Mouse (Mus musculus): ENCODE results near the gene Ccdc114. TPM values are rescaled to one million over a fixed set of nuclear protein-coding genes. Genes with fewer than 3 reads are reported as not detected.
"Not testable (repeated sequence)": the region's sequence is repeated elsewhere in the genome, so short reads cannot be mapped to it uniquely, and the experiment has no call there.

Gene Ccdc114
- total RNA-seq, 2 experiments from 2014 or later = 3.0 TPM

- no peak for DNase-seq
Observed at GRCm38 (mm10) chr7:45919083-45919671, 4.7 kb upstream of the Ccdc114 start.

DNA sequence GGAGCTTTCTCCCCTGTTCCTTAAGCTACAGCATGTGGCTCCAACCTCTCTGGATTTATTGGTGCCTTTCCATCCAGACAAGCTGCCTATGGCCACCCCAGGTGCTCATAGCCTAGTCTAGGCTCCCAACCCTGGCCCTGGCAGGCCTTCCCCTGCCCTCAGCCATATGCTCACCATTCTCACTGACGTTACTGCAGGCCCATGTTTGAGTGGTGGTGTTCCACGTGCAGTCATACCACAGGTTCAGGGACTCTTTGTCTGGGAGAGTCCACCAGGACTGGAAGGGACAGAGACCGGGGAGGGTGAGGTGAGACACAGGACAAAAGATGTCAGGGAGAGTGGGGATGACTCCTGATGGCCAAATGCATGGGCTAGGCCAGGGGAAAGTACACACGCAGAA lies 4.1 kb upstream of the Ccdc114 start:
- DNase-seq = no peak

DNA sequence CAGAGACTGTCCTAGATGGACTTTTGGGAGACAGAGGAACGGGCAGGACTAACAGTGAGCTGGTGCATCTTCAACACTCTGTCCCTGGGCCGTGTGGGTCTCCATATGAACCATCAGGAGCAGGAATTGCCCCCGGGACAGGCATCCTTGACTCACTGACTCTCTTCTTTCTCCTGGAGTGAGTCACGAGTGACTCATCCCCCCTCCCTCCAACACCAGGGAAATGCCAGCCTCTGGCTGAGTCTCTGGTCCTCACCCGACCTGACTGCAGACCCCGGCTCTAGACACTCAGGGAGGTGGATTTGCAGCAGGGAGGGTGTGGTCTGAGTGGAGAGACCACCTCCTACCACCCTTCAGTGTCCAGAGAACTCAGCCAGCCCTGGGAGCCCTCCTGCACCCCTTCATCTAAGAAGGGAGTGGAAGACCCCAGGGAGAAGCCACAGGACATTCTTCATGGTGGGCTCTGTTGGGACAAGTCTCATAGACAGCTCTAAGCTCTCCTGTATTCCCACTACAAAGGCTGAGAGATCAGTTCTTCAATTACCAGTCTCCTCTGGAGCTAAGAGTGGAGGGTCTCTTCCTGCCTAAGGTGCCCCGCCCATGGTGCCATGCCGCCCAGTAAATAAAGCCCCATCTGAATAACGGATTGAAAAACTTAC lies 3.2 kb upstream of the Ccdc114 start:
- no peak for DNase-seq

DNA sequence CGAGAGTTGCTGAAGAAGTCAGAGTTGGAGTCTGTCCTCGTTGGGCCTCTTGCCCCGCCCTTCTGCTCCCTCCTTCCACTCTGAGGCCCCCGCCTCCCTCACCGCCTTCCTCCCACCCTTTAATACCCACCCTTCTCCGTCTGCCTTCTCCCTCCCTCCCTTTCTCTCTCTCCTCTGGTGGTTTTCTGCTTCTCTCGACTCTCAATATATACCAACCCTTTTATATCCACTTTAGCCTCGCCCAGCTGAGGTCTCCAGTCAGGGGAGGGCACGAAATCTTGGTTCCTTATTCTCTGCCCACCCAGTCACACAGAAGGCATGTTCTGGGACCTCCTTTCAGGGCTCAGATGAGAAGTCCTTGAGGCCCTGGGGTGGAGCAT lies 2.6 kb upstream of the Ccdc114 start, which contains the start of gene Emp3:
Gene Emp3 (minus strand): TSS at position 163 of the 380 bp plus-strand sequence.
- DNase-seq = no peak

GRCm38 (mm10) chr7:45921950-45922600 lies 1.8 kb upstream of the Ccdc114 start:
- DNase-seq = no peak

- DNase-seq = peak; percentile 91 to 93
Observed at GRCm38 (mm10) chr7:45922928-45923761, 727 bp upstream of the Ccdc114 start.

GRCm38 (mm10) chr7:45924429-45924816 lies 551 bp downstream of the Ccdc114 start:
- DNase-seq = no peak

- DNase-seq = no peak
Observed at GRCm38 (mm10) chr7:45928626-45929295, 4.9 kb downstream of the Ccdc114 start.

- no peak for DNase-seq
Observed at GRCm38 (mm10) chr7:45929688-45930087, 5.8 kb downstream of the Ccdc114 start.

GRCm38 (mm10) chr7:45933766-45934165 lies 9.9 kb downstream of the Ccdc114 start:
- DNase-seq = not testable (repeated sequence)

- DNase-seq = peak; percentile 42 to 50
Observed at GRCm38 (mm10) chr7:45935114-45935513, 11.2 kb downstream of the Ccdc114 start.

DNA sequence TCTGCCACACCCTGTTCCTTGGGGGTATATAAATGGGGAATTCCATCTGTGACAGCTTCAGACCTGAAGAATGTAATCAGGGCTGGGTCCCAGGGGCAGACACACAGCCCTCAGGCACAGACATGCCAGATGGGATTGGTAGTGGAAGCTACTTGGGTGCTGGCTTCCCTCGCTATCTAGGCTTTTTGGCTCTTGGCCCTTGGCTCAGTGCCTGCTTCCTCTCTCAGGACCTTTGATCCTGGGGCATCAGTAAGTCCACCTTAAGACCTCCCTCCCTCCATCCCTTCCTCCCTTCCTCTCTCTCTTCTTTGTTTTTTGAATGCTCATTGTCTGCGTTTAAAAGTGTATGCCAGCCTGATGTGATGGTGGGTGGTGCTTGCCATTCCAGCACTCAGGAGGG lies 16.0 kb downstream of the Ccdc114 start:
- DNase-seq = no peak

DNA sequence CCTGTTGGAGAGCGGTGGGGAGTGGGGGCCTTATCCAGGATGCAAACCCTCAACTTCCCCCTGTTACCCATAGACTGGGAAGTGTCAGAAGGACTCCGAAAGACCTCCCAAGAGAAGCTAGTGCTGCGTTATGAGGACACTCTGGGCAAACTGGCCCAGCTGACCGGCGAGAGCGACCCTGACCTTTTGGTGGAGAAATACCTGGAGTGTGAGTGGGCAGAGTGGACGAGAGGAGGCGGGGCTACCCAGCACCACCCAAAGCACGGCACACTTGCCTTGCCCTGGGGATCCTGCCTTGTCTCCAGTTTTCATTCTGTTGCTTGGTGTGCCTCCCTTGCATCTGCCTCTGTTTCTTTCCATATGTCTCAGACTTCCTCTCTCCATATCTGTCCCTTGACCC lies 18.1 kb downstream of the Ccdc114 start:
- DNase-seq = no peak

- DNase-seq = not testable (repeated sequence)
Observed at GRCm38 (mm10) chr7:45943280-45943679, 19.4 kb downstream of the Ccdc114 start.

DNA sequence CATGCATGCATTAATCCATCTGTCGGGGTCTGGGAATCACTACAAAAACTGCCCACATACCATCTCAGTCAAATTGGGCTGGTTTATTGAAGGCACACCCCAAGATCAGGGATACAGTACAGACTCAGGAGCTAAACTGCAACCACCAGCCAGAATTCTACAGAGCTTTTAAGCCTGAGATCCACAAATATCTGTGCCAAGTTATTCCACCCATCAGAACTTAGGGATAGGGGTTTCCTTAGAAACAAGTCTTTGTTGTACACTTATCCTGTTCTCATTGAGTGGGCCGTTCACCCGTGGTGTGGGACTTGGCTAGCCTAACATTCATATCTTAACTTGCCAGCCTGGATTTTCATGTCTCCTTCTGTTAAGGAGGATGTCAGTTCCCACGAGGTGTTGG lies 25.2 kb downstream of the Ccdc114 start:
- no peak for DNase-seq

DNA sequence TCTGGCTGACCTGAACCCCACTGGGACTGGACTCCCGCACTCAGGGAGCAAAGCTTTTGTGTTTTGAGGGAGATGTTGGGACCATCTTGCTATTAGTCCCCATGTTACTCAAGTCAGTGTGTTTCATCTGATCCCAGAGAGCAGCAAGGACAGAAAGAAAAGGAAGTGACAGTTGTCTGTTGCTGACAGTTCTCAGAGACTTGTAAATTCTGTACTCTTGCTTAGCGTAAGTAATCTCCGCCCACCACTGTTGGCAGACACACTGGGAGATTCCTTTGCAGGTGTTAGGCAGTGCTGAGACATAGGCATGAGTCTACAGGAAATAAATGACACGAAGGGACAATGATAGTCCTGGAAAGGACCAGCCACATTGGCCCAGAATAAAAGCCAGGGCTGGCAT lies 32.7 kb downstream of the Ccdc114 start:
- no peak for DNase-seq

DNA sequence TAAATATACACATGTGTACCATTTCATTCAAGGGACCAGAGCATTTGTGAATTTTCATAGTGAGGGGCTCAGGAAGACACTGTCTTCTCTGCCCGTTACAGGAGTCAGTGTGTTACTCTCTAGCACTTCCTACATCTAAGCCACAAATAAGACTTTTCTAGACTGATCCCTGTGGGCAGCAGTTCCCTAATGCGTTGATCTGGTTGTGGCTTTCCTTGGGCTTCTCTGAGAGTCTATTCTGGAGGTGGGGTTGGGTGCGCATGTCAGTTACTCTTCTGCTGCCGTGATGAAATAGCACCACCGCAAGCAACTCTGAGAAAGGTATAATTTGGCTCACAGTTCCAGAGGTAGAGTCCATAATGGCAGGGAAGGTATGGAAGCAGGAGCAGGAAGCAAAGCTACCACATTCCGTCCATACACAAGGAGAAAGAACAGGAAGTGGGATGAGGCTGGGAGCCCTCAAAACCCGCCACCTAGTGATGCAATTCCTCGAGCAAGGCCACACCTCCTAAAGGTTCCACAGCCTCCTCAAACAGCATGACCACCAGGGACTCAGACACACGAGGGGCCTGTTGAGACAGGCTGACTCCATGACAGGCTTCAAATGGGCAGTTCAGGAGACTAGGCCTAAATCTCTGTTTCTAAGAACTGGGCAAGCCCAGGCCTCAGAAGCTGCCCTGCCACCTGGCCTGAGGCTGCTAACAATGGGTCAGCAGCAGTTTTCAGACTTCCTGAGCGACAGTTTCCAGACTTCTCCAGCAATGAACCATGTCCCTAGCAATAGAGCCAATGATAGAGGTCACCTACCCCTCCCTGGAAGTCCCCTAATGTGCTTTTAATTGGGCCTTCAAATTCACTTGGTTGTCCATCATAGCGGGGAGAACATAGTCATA lies 48.2 kb downstream of the Ccdc114 start:
- DNase-seq = no peak

DNA sequence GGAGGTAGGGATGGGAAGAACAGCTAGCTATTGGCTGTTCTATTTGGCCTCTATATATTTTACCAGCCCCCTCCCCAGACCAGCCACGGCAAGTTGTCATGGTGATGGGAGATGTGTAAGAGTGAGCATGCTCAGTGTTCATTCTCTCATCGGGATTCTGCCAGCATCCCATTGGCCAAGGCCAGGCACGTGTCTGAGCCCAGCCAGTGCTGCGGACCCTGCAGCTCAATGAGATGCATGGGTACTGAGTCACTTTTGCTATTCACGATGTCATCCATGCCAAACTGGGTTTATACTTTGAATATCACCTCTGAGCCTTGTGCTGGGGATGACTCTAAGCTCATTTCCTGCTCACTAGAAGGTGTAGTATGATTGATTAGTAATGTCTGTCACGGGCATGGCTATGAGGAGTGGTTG lies 49.4 kb downstream of the Ccdc114 start:
- peak in 1 of 2 experiments; percentile 12 for DNase-seq

GRCm38 (mm10) chr7:45974103-45974502 lies 50.2 kb downstream of the Ccdc114 start:
- no peak for DNase-seq

- DNase-seq = no peak
Observed at GRCm38 (mm10) chr7:45974512-45974911, 50.6 kb downstream of the Ccdc114 start.

GRCm38 (mm10) chr7:45981612-45982011 lies 57.7 kb downstream of the Ccdc114 start:
- DNase-seq = no peak

All from layer of hippocampus, postnatal 36 days (tissue).